Mouse (Mus musculus) kidney, postnatal 0 days (tissue): ENCODE data around the gene Gins2. TPM values are rescaled to one million over a fixed set of nuclear protein-coding genes. Genes with fewer than 3 reads are reported as not detected.
A peak's percentile ranks its signal among the peaks of the same experiment; 100 is the strongest.

Experiments
- ATAC-seq: fragments of 200-750 bp; cut with Nextera tagmentation; replicated peaks from 2 replicates; pipeline ENCODE4 v1.8.0; 2017; ENCODE audit warnings: low read depth, moderate number of reproducible peaks, moderate TSS enrichment, moderate library complexity; ENCODE audit not compliant: low FRiP score
- DNase-seq: peaks from one replicate; pipeline ENCODE4 v3.0.0-alpha.2; 2016; ENCODE audit warnings: low spot score
- H3K27ac ChIP-seq: fragments of 300-500 bp; sonication (generic); 2 replicates; pipeline ENCODE4 v1.5.1; 2014; ENCODE audit warnings: mild to moderate bottlenecking
- H3K27me3 ChIP-seq: fragments of 300-500 bp; sonication (generic); 2 replicates; pipeline ENCODE4 v1.6.1; 2014; ENCODE audit warnings: low read length, mixed read lengths; ENCODE audit not compliant: insufficient read depth
- H3K36me3 ChIP-seq: fragments of 300-500 bp; sonication (generic); 2 replicates; pipeline ENCODE4 v1.6.1; 2014; ENCODE audit warnings: low read length, mixed read lengths; ENCODE audit not compliant: insufficient read depth
- H3K4me1 ChIP-seq: fragments of 300-500 bp; sonication (generic); replicated peaks from 2 replicates; pipeline ENCODE4 v1.6.1; 2014; ENCODE audit warnings: antibody characterized with exemption, low read length, mixed read lengths; ENCODE audit not compliant: insufficient read depth
- H3K4me2 ChIP-seq: fragments of 300-500 bp; sonication (generic); 2 replicates; pipeline ENCODE4 v1.6.1; 2014; ENCODE audit warnings: mild to moderate bottlenecking, low read length, moderate library complexity, mixed read lengths
- H3K4me3 ChIP-seq: fragments of 300-500 bp; sonication (generic); replicated peaks from 2 replicates; pipeline ENCODE4 v1.5.1; 2014; ENCODE audit warnings: low read depth, low read length
- H3K9ac ChIP-seq: fragments of 300-500 bp; sonication (generic); 2 replicates; pipeline ENCODE4 v1.6.1; 2014; ENCODE audit warnings: low read depth, low read length
- H3K9me3 ChIP-seq: fragments of 300-500 bp; sonication (generic); replicated peaks from 2 replicates; pipeline ENCODE4 v1.6.1; 2016; ENCODE audit warnings: low read length, inconsistent platforms, mixed read lengths
- CTCF ChIP-seq: IDR thresholded peaks from 2 replicates; pipeline ENCODE4 v1.5.1; 2016; ENCODE audit warnings: antibody characterized with exemption, low read depth, mild to moderate bottlenecking, moderate library complexity
- WGBS: fragments of 180-500 bp; shearing (Covaris S2); extraction: QIAGEN DNeasy Blood & Tissue Kit; methylation state at CpG from one replicate; pipeline ENCODE4 v1.1.7; 2014; 5-methylcytosine and 5-hydroxymethylcytosine counted together
- polyA plus RNA-seq: library from polyadenylated mRNA; unstranded; fragments of >200 nt; fragmentation: Nextera tagmentation; extraction: Ambion mirVana; gene quantifications from 2 replicates; pipeline ENCODE4 v1.2.1, GENCODE M21; 2015

Gene Gins2
- polyA plus RNA-seq, 1 experiment from 2014 or later = 54.0 TPM

GRCm38 (mm10) chr8:120577821-120578220 is 11.3 kb downstream of the Gins2 start:
- Histone ChIP-seq H3K9ac (no peak overlapping the region), H3K4me3 (no peak overlapping the region), H3K27me3 (no peaks in the 10 kb centered on the region), H3K9me3 (no peaks in the 10 kb centered on the region), H3K4me2 (no peak overlapping the region), H3K36me3 (peaks cover 81% of the 10 kb centered on the region), H3K27ac (no peak overlapping the region), H3K4me1 (peaks cover 6% of the 10 kb centered on the region; the same call in 1 of the 2 replicates)
- 94% methylated on average over 17 of the region's 17 CpGs for WGBS
- no peak for TF ChIP-seq CTCF
- ATAC-seq (no peak), DNase-seq (no peak)

- Histone ChIP-seq H3K4me1 (peaks cover 6% of the 10 kb centered on the region; the same call in 1 of the 2 replicates), H3K27me3 (no peaks in the 10 kb centered on the region), H3K4me2 (no peak overlapping the region), H3K9me3 (no peaks in the 10 kb centered on the region), H3K4me3 (no peak overlapping the region), H3K9ac (no peak overlapping the region), H3K27ac (no peak overlapping the region), H3K36me3 (peaks cover 88% of the 10 kb centered on the region)
- no peak for TF ChIP-seq CTCF
- ATAC-seq = no peak
- no peak for DNase-seq
- 59% methylated on average over 9 of the region's 9 CpGs for WGBS
Measured at GRCm38 (mm10) chr8:120575801-120576200, 13.3 kb downstream of the Gins2 start.

- TF ChIP-seq CTCF = peak; percentile 41
- Histone ChIP-seq H3K36me3 (peaks cover 82% of the 10 kb centered on the region), H3K4me1 (peaks cover 6% of the 10 kb centered on the region; the same call in 1 of the 2 replicates), H3K27me3 (no peaks in the 10 kb centered on the region), H3K9me3 (no peaks in the 10 kb centered on the region), H3K9ac (no peak overlapping the region), H3K4me3 (no peak overlapping the region), H3K4me2 (no peak overlapping the region), H3K27ac (no peak overlapping the region)
- peak; percentile 59 for DNase-seq
- ATAC-seq = no peak
- WGBS = 47% methylated on average over 19 of the region's 19 CpGs
Measured at GRCm38 (mm10) chr8:120574941-120575340, 14.2 kb downstream of the Gins2 start.

GRCm38 (mm10) chr8:120573866-120574265 is 15.2 kb downstream of the Gins2 start:
- H3K4me1 ChIP-seq = peaks cover 6% of the 10 kb centered on the region; the same call in 1 of the 2 replicates
- H3K36me3 ChIP-seq = peaks cover 81% of the 10 kb centered on the region
- no peak overlapping the region for H3K9ac ChIP-seq
- H3K9me3 ChIP-seq = no peaks in the 10 kb centered on the region
- no peak overlapping the region for H3K4me3 ChIP-seq
- 63% methylated on average over 11 of the region's 11 CpGs for WGBS
- DNase-seq (no peak), ATAC-seq (no peak)
- no peaks in the 10 kb centered on the region for H3K27me3 ChIP-seq
- no peak for TF ChIP-seq CTCF
- no peak overlapping the region for H3K27ac ChIP-seq
- H3K4me2 ChIP-seq = no peak overlapping the region

GRCm38 (mm10) chr8:120572534-120572933 is 16.6 kb downstream of the Gins2 start:
- Histone ChIP-seq H3K9ac (no peak overlapping the region), H3K4me1 (peaks cover 6% of the 10 kb centered on the region; the same call in 1 of the 2 replicates), H3K27ac (no peak overlapping the region), H3K36me3 (peaks cover 81% of the 10 kb centered on the region), H3K4me3 (no peak overlapping the region), H3K4me2 (no peak overlapping the region), H3K9me3 (no peaks in the 10 kb centered on the region), H3K27me3 (no peaks in the 10 kb centered on the region)
- ATAC-seq = no peak
- DNase-seq = no peak
- WGBS = 76% methylated on average over 21 of the region's 21 CpGs
- TF ChIP-seq CTCF = no peak

- Histone ChIP-seq H3K4me3 (no peak overlapping the region), H3K9me3 (no peaks in the 10 kb centered on the region), H3K9ac (no peak overlapping the region), H3K4me2 (no peak overlapping the region), H3K36me3 (peaks cover 82% of the 10 kb centered on the region), H3K4me1 (peaks cover 6% of the 10 kb centered on the region; the same call in 1 of the 2 replicates), H3K27ac (no peak overlapping the region), H3K27me3 (no peaks in the 10 kb centered on the region)
- ATAC-seq (no peak), DNase-seq (no peak)
- 87% methylated on average over 8 of the region's 8 CpGs for whole genome bisulfite sequencing
- TF ChIP-seq CTCF = no peak
Measured at GRCm38 (mm10) chr8:120571561-120571960, 17.5 kb downstream of the Gins2 start.
